Mouse (Mus musculus) lung, postnatal 0 days (tissue): ENCODE results near the gene Mdfi. TPM values are rescaled to one million over a fixed set of nuclear protein-coding genes. Genes with fewer than 3 reads are reported as not detected.

Experiments
- ATAC-seq: fragments of 200-750 bp; cut with Nextera tagmentation; 2 replicates; pipeline ENCODE4 v1.8.0; 2017; ENCODE audit warnings: moderate library complexity
- DNase-seq: peaks from one replicate; pipeline ENCODE4 v3.0.0-alpha.2; 2016; ENCODE audit warnings: low spot score
- H3K27ac ChIP-seq: fragments of 300-500 bp; sonication (generic); 2 replicates; pipeline ENCODE4 v1.5.1; 2014; ENCODE audit warnings: antibody characterized with exemption, mild to moderate bottlenecking, low read length, mixed read lengths
- H3K27me3 ChIP-seq: fragments of 300-500 bp; sonication (generic); replicated peaks from 2 replicates; pipeline ENCODE4 v1.6.1; 2014; ENCODE audit warnings: low read length, mixed read lengths; ENCODE audit not compliant: insufficient read depth
- H3K36me3 ChIP-seq: fragments of 300-500 bp; sonication (generic); 2 replicates; pipeline ENCODE4 v1.6.1; 2014; ENCODE audit warnings: low read length, mixed read lengths; ENCODE audit not compliant: insufficient read depth
- H3K4me1 ChIP-seq: fragments of 300-500 bp; sonication (generic); 2 replicates; pipeline ENCODE4 v1.6.1; 2014; ENCODE audit warnings: antibody characterized with exemption, low read depth, low read length, mixed read lengths; ENCODE audit not compliant: insufficient read depth
- H3K4me2 ChIP-seq: fragments of 300-500 bp; sonication (generic); replicated peaks from 2 replicates; pipeline ENCODE4 v1.6.1; 2014; ENCODE audit warnings: low read depth, mild to moderate bottlenecking, low read length, moderate library complexity, mixed read lengths
- H3K4me3 ChIP-seq: fragments of 300-500 bp; sonication (generic); 2 replicates; pipeline ENCODE4 v1.5.1; 2014; ENCODE audit warnings: low read depth, low read length
- H3K9ac ChIP-seq: fragments of 300-500 bp; sonication (generic); replicated peaks from 2 replicates; pipeline ENCODE4 v1.6.1; 2014; ENCODE audit warnings: low read depth, mild to moderate bottlenecking
- H3K9me3 ChIP-seq: fragments of 300-500 bp; sonication (generic); 2 replicates; pipeline ENCODE4 v1.6.1; 2016; ENCODE audit warnings: low read length, mixed read lengths
- CTCF ChIP-seq: IDR thresholded peaks from 2 replicates; pipeline ENCODE4 v1.5.1; 2016; ENCODE audit warnings: antibody characterized with exemption, mild to moderate bottlenecking
- EP300 ChIP-seq: IDR thresholded peaks from 2 replicates; pipeline ENCODE4 v1.6.1; 2016; ENCODE audit warnings: antibody characterized with exemption, mild to moderate bottlenecking, control low read depth
- WGBS: fragments of 180-500 bp; shearing (Covaris S2); extraction: QIAGEN DNeasy Blood & Tissue Kit; methylation state at CpG from one replicate; pipeline ENCODE4 v1.1.7; 2014; 5-methylcytosine and 5-hydroxymethylcytosine counted together
- polyA plus RNA-seq: library from polyadenylated mRNA; unstranded; fragments of >200 nt; fragmentation: Nextera tagmentation; extraction: Ambion mirVana; gene quantifications from 2 replicates; pipeline ENCODE4 v1.2.1, GENCODE M21; 2015

The Mdfi gene
- 8.3 and 9.3 TPM in 2 replicates for polyA plus RNA-seq

DNA sequence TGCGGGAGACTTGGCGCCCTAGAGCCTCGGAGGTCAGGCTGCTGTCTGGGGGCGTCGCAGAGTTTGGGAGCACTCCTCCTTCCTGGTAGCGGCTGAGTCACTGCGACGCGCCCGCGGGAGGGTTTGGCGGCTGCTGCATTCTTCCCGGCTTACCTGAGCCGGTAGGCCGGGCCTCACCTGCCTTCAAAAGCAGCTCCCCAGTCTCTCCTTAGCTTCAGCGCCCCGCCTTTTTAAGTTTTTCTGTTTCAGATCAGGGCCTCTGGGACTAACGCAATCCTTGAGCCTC, at the start of gene Mdfi:
TSS of gene Mdfi (minus strand) at position 210 of the 286 bp plus-strand sequence.
- ATAC-seq = peak; percentile 58
- Histone ChIP-seq H3K4me2 (peak within 1 kb of the TSS; percentile 93), H3K27me3 (no peaks in the 10 kb centered on the region), H3K27ac (peak within 1 kb of the TSS; percentile 66), H3K9ac (peak within 1 kb of the TSS; percentile 32; the same call in 1 of the 2 replicates), H3K9me3 (no peaks in the 10 kb centered on the region), H3K36me3 (no peaks in the 10 kb centered on the region), H3K4me1 (peaks cover 12% of the 10 kb centered on the region; the same call in 1 of the 2 replicates), H3K4me3 (peak within 1 kb of the TSS; percentile 66)
- WGBS = 6% methylated on average over 12 of the region's 18 CpGs
- no peak for TF ChIP-seq EP300
- TF ChIP-seq CTCF = no peak
- peak; percentile 80 for DNase-seq

DNA sequence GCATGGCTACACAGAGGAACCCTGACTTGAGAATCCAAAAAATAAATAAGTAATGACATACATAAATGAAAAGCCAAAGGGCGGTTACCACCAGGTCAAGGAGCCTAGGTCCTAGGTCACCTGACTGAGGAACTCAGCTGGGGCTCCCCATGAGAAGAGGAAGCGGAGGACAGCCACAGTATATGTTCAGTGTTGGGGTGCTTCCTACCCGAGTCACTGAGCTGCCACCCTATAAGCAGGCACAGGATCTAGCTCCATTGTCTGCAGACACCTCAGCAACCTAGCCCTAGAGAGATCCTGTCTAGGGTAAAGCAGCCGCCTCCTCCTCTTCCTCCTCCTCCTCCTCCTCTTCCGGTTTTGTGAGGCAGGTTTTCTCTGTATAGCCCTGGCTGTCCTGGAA, 48.6 kb upstream of the Mdfi start:
- peaks cover 8% of the 10 kb centered on the region; the same call in 1 of the 2 replicates for H3K36me3 ChIP-seq

GRCm38 (mm10) chr17:47881330-47881729, 46.8 kb upstream of the Mdfi start:
- H3K4me3 ChIP-seq = no peak overlapping the region
- H3K27me3 ChIP-seq = no peaks in the 10 kb centered on the region
- H3K36me3 ChIP-seq = peaks cover 8% of the 10 kb centered on the region; the same call in 1 of the 2 replicates
- no peak overlapping the region for H3K4me2 ChIP-seq
- DNase-seq (no peak), ATAC-seq (no peak)
- WGBS = 70% methylated on average over 13 of the region's 13 CpGs
- TF ChIP-seq EP300 (no peak), CTCF (no peak)
- H3K4me1 ChIP-seq = peaks cover 5% of the 10 kb centered on the region; the same call in 1 of the 2 replicates
- H3K9ac ChIP-seq = no peak overlapping the region
- H3K27ac ChIP-seq = no peak overlapping the region
- no peaks in the 10 kb centered on the region for H3K9me3 ChIP-seq

More for the DNA sequence above, 48.6 kb upstream of the Mdfi start:
- H3K9ac ChIP-seq = no peak overlapping the region
- no peak for TF ChIP-seq CTCF
- TF ChIP-seq EP300 = no peak
- no peaks in the 10 kb centered on the region for H3K27me3 ChIP-seq
- H3K4me1 ChIP-seq = peaks cover 10% of the 10 kb centered on the region
- H3K4me3 ChIP-seq = no peak overlapping the region
- no peak overlapping the region for H3K27ac ChIP-seq
- no peak overlapping the region for H3K4me2 ChIP-seq
- ATAC-seq = no peak
- WGBS = 72% methylated on average over 5 of the region's 5 CpGs
- DNase-seq = no peak
- no peaks in the 10 kb centered on the region for H3K9me3 ChIP-seq

GRCm38 (mm10) chr17:47879207-47879606, 44.7 kb upstream of the Mdfi start:
- Histone ChIP-seq H3K4me2 (no peak overlapping the region), H3K9ac (no peak overlapping the region), H3K4me3 (no peak overlapping the region), H3K27me3 (no peaks in the 10 kb centered on the region), H3K27ac (no peak overlapping the region), H3K4me1 (peaks cover 5% of the 10 kb centered on the region; the same call in 1 of the 2 replicates), H3K36me3 (peaks cover 10% of the 10 kb centered on the region; the same call in 1 of the 2 replicates), H3K9me3 (no peaks in the 10 kb centered on the region)
- TF ChIP-seq CTCF = no peak
- TF ChIP-seq EP300 = no peak
- ATAC-seq (peak; percentile 43; the same call in 1 of the 2 replicates), DNase-seq (no peak)
- WGBS = 34% methylated on average over 3 of the region's 3 CpGs

- Histone ChIP-seq H3K4me2 (no peak overlapping the region), H3K36me3 (0 out of 2 replicates have a peak, but pooled peaks cover 7% of the 10 kb centered on the region), H3K27ac (no peak overlapping the region), H3K4me3 (no peak overlapping the region), H3K9ac (no peak overlapping the region), H3K4me1 (peaks cover 5% of the 10 kb centered on the region; the same call in 1 of the 2 replicates), H3K27me3 (no peaks in the 10 kb centered on the region), H3K9me3 (no peaks in the 10 kb centered on the region)
- DNase-seq (no peak), ATAC-seq (peak; percentile 20)
- 45% methylated on average over 28 of the region's 35 CpGs for WGBS
- TF ChIP-seq EP300 (no peak), CTCF (no peak)
Observed at GRCm38 (mm10) chr17:47878378-47879089, 44.0 kb upstream of the Mdfi start.

- ATAC-seq = no peak
- no peaks in the 10 kb centered on the region for H3K27me3 ChIP-seq
- no peak for DNase-seq
- 59% methylated on average over 9 of the region's 10 CpGs for WGBS
- H3K9me3 ChIP-seq = no peaks in the 10 kb centered on the region
- TF ChIP-seq CTCF = no peak
- no peak for TF ChIP-seq EP300
- 0 out of 2 replicates have a peak, but pooled peaks cover 7% of the 10 kb centered on the region for H3K36me3 ChIP-seq
- H3K4me3 ChIP-seq = no peak overlapping the region
- no peak overlapping the region for H3K27ac ChIP-seq
- no peak overlapping the region for H3K9ac ChIP-seq
- H3K4me2 ChIP-seq = no peak overlapping the region
- peaks cover 5% of the 10 kb centered on the region; the same call in 1 of the 2 replicates for H3K4me1 ChIP-seq
Observed at GRCm38 (mm10) chr17:47877715-47878377, 43.4 kb upstream of the Mdfi start.
